Mouse (Mus musculus): Measurements from ENCODE around the gene Gm20388.

DNA sequence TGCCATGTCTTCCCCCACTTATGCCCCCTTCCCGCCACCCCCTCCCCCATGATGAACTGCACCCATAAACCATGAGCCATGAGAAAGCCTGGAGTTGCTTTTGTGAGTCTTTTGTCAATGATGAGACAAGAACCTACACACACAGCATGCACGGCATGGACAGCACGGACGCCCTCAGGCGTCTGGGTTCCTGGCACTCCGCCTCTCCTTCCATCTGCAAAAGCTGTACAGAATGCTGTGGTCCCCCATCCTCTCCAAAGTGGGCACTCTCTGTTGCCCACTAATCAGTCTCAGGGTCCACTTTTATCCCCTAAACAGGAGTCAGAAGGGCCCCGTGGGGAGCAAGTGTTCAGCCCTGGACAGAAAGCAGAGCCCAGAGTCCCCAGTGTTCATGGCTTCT lies 4484.3 kb downstream of the Gm20388 start:
- no peak for TF ChIP-seq CTCF (IDR thresholded peaks at IDR 0.05; ENCODE audit: borderline replicate concordance, extremely low read depth, insufficient read depth, insufficient read length)
- TF ChIP-seq POLR2A (IDR thresholded peaks at IDR 0.05; ENCODE audit: borderline replicate concordance, extremely low read depth, insufficient read depth, insufficient read length, poor library complexity, severe bottlenecking), result no peak

Data from brain, embryonic 14.5 days (tissue).